Mouse (Mus musculus) ES-CJ7 (cell line): ENCODE data around the gene Pth2.
"Not testable (repeated sequence)": the region's sequence is repeated elsewhere in the genome, so short reads cannot be mapped to it uniquely, and the experiment has no call there.

Source experiments
- DNase-seq: peaks from one replicate; pipeline ENCODE4 v3.0.0; 2011; ENCODE audit warnings: low read depth, low spot score

Gene Pth2

DNA sequence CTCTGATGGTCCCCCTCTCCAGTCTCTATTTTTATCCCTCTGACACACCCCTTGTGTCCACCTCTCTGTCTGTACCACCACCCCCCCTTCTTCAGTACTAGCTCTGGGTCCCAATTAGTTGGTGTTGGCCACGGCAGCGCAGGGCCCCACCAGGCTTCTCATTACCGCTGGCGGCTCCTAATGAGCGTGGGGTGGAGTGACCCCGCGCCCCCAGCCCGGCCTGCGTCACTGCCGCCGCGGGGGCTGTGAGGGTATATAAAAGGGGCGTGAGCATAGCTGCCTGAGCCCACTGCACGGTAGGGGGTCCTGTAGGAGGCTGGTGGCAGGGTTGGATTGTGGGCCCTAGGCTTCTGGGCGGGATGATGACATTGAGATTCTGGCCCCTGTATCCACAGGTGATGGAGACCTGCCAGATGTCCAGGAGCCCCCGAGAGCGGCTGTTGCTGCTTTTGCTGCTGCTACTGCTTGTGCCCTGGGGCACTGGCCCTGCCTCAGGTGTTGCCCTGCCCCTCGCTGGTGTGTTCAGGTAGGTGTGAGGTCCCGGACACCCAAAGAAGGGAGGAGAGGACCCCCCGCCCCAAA, at the start of gene Pth2:
TSS of gene Pth2 (plus strand) at position 100 of the 582 bp plus-strand sequence.
- DNase-seq = no peak

GRCm38 (mm10) chr7:45131850-45132249, 48.9 kb upstream of the Pth2 start:
- no peak for DNase-seq

DNA sequence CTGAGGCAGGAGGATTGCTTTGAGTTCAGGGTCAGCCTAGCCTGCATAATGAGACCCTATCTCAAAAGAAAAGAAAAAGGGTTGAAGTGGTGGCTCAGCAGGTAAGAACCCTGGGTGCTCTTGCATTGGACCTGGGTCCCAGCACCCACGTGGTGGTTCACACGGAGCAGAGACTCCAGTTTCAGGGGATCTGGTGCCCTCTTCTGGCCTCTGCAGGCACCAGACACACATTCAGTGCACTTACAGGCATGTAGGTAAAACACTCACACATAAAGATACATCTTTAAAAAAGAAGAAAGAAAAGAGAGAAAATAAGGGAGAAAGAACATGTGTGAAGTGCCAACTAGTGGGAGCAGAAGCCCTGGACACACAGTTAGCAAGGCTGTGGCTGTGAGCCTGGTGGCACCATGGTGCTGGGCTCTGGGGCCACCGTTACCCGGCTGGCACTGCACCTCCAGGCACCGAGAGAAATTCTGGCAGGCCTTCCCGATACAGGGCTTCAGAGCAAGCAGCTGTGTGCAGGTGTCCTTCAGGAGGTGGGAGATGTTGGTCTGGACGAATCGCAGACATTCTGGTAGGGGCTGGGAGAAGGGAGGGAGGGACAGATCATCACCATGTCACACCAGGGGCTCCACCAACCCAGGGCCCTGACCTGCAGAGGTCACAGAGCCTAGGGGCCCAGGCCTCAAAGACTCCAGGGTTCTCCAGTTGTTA, 47.2 kb upstream of the Pth2 start:
- DNase-seq = peak; percentile 87

GRCm38 (mm10) chr7:45134544-45135026, 46.2 kb upstream of the Pth2 start:
- peak; percentile 97 for DNase-seq

DNA sequence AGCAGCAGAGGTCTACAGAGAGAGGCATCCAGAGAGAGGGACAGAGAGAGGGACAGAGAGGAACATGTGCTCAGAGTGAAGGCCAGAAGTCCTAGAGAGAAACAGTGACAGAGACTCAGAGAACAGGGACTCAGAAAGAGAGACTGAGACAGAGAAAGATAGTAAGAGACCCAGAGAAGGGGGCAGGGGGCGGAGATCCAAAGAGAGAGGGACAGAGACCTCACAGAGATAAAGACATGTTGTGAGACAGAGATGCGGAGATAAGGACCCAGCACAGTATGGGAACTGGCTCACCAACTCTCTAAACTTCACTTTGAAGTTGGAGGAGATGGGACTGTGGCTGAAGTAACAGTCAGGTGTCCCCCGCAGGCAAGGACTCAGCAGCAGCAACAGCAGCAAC, 45.4 kb upstream of the Pth2 start:
- DNase-seq = no peak

DNA sequence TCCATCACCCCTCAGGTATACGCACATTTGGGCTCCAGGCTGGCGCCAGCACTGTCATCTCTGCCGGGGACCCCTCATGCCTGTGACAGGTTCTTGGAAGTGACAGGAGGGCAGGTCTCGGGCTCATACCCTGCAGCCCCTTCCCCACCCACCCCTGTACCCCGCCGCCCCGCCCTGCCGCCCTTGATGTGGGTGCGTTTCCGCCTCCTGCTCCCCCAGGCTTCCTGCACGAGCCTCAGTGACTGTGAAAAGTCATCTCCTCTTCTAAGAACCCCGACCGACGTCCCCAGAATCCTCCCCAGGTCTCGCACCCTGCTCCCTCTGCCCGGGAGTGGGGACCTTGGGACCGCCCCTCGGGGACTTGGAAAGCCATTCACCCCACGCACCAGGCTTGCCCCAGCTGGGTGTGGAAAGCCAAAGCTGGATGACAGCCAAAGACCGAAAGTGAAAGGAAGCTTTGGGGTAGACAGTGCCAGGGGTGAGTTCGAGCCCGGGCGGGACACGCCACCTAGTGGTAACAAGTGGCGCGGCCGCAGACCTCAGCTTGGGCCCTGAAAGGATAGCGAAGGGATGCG, 44.7 kb upstream of the Pth2 start, which contains the start of the genes Gm45713 and Flt3l:
TSS of gene Gm45713 (minus strand) at position 239 of the 575 bp plus-strand sequence.
TSS of gene Flt3l (minus strand) at position 440 of the 575 bp plus-strand sequence.
- DNase-seq = peak; percentile 76

- DNase-seq = no peak
Measured at GRCm38 (mm10) chr7:45137171-45138006, 43.4 kb upstream of the Pth2 start.

DNA sequence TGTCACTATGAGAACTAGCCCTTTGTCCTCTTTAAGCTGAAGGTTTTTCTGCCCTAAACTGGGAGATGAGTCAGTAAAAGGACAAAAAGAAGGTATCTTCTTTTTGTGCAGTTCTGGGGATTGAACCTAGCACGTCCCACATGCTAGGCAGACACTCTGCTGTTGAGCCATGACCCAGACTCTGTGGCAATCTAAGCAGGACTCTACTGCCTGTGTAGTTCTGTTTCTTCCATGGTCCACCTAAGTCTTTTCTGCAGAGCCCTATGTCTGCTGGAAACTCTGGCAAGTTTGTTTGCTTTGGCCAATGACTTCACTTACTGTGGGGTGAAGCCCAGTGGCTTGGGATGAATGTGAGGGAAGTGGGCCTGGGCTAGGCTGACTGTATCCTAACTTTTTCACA, 42.4 kb upstream of the Pth2 start:
- no peak for DNase-seq

GRCm38 (mm10) chr7:45139904-45140723, 40.7 kb upstream of the Pth2 start:
- no peak for DNase-seq

GRCm38 (mm10) chr7:45141319-45141718, 39.5 kb upstream of the Pth2 start:
- DNase-seq = no peak

DNA sequence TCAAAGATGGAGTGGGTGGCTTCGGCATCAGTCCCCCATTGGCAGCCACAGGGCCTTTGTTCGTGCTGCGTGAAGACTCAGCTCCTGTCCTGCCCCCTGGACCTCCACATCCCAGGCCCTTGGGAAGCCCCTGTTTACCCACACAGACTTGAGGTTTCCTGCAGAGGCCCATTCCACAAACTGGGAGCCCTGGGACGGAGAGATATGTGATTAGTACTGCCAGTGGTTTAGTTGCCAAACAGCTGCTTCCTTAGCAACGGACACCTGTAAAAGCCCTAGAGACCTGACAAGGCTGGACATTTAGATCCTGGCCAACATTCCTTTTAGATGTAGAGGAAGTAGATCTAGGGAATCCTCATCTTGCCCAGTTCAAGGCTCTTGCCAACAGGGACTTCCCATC, 38.9 kb upstream of the Pth2 start:
- no peak for DNase-seq

DNA sequence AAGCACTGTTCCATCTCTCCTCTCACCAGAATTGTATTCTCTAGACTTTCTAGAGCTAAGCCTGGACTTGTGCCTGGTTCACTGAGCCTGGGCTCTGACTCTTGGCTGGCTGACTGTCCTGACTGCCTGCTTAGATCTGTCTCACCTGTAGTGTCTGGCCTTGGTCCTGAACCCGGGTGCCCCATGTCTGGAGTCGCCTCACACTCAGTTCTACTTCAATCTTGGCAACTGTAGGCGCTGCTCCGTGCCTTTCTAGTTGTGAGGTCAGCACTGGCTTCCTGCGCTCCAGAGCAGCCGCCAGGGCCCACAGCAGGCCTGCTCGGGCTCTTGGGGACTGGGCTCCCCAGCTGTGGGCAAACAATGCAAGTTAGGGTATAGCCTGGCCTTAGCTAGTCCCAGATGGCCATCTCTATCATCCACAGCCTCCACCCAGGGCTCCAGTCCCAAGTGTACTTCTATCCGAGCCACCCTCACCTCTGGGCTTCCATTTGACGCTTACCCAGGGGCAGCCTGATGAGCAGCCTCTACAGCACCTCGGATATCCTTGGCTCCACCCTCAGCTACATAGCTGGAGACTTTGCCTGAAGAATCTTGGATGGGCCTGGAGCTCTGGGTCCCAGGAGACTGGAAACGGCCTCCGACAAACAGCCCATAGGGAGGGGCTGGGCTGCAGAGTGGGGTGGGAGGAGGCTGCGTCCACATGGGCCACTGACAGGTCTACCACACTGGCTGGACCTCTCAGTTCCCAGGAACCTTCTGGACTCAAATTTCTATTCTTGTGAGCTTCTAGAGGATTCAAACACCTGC, 36.2 kb upstream of the Pth2 start:
- DNase-seq = no peak

- DNase-seq = no peak
Measured at GRCm38 (mm10) chr7:45145460-45145859, 35.3 kb upstream of the Pth2 start.

GRCm38 (mm10) chr7:45147267-45147666, 33.5 kb upstream of the Pth2 start:
- no peak for DNase-seq

GRCm38 (mm10) chr7:45147899-45148298, 32.9 kb upstream of the Pth2 start:
- DNase-seq = no peak

- DNase-seq = no peak
Measured at GRCm38 (mm10) chr7:45148534-45149098, 32.2 kb upstream of the Pth2 start.

- DNase-seq = no peak
Measured at GRCm38 (mm10) chr7:45149545-45149944, 31.2 kb upstream of the Pth2 start.

- DNase-seq = no peak
Measured at GRCm38 (mm10) chr7:45150321-45150720, 30.5 kb upstream of the Pth2 start.

GRCm38 (mm10) chr7:45151303-45151702, 29.5 kb upstream of the Pth2 start:
- DNase-seq = no peak

- not testable (repeated sequence) for DNase-seq
Measured at GRCm38 (mm10) chr7:45153052-45153451, 27.7 kb upstream of the Pth2 start.
